Mouse (Mus musculus) intestine, embryonic 15.5 days (tissue): Measurements from ENCODE around the gene Exoc6b. TPM values are rescaled to one million over a fixed set of nuclear protein-coding genes. Genes with fewer than 3 reads are reported as not detected.
A peak's percentile ranks its signal among the peaks of the same experiment; 100 is the strongest.

Experiments
- ATAC-seq: fragments of 200-750 bp; cut with Nextera tagmentation; 2 replicates; pipeline ENCODE4 v1.8.0; 2017; ENCODE audit warnings: moderate TSS enrichment, moderate library complexity
- H3K27ac ChIP-seq: fragments of 300-500 bp; sonication (generic); 2 replicates; pipeline ENCODE4 v1.5.1; 2015; ENCODE audit warnings: mild to moderate bottlenecking, inconsistent platforms
- H3K27me3 ChIP-seq: fragments of 300-500 bp; sonication (generic); replicated peaks from 2 replicates; pipeline ENCODE4 v1.6.1; 2015; ENCODE audit warnings: inconsistent platforms
- H3K36me3 ChIP-seq: fragments of 300-500 bp; sonication (generic); 2 replicates; pipeline ENCODE4 v1.6.1; 2015; ENCODE audit warnings: inconsistent platforms
- H3K4me1 ChIP-seq: fragments of 300-500 bp; sonication (generic); replicated peaks from 2 replicates; pipeline ENCODE4 v1.6.1; 2015; ENCODE audit warnings: inconsistent platforms
- H3K4me2 ChIP-seq: fragments of 300-500 bp; sonication (generic); replicated peaks from 2 replicates; pipeline ENCODE4 v1.6.1; 2015; ENCODE audit warnings: mild to moderate bottlenecking, inconsistent platforms
- H3K4me3 ChIP-seq: fragments of 300-500 bp; sonication (generic); replicated peaks from 2 replicates; pipeline ENCODE4 v1.5.1; 2015; ENCODE audit warnings: inconsistent platforms
- H3K9ac ChIP-seq: fragments of 300-500 bp; sonication (generic); 2 replicates; pipeline ENCODE4 v1.6.1; 2015; ENCODE audit warnings: inconsistent platforms
- H3K9me3 ChIP-seq: fragments of 300-500 bp; sonication (generic); 2 replicates; pipeline ENCODE4 v1.6.1; 2016; ENCODE audit warnings: inconsistent platforms
- WGBS: fragments of 180-500 bp; shearing (Covaris S2); methylation state at CpG from one replicate; pipeline ENCODE4 v1.1.7; 2015; 5-methylcytosine and 5-hydroxymethylcytosine counted together
- polyA plus RNA-seq: library from polyadenylated mRNA; unstranded; fragments of >200 nt; fragmentation: Nextera tagmentation; extraction: Ambion mirVana; gene quantifications from 2 replicates; pipeline ENCODE4 v1.2.1, GENCODE M21; 2015

Gene Exoc6b
- polyA plus RNA-seq, 1 experiment from 2014 or later, result 19.5 TPM

DNA sequence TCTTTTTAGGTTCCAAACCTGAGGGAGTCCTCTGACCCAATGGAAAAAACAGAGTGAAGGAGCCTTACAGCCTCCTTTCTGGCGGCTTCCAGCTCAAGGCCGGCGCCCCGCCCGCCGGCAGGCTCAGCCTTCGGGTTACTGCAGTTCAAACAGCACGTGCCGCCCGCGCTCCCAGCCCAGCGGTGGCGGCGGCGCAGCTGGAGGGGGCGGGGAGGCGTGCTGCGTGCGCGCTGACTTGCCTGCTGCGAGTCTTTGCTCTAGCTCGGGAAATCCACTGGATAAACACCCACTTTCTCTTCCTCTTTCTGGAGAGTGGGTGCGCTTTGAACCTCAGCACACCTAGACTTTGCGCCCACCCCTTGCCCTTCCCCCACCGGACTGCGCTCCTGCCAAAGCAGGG is 485.9 kb downstream of the Exoc6b start:
- H3K4me1 ChIP-seq, result peaks cover 67% of the 10 kb centered on the region
- H3K36me3 ChIP-seq, result no peaks in the 10 kb centered on the region
- under 1% methylated on average over 26 of the region's 26 CpGs for WGBS
- H3K4me2 ChIP-seq, result peak overlapping the region; percentile 96
- no peak overlapping the region for H3K9ac ChIP-seq
- H3K4me3 ChIP-seq, result peak overlapping the region; percentile 49
- no peak overlapping the region for H3K27ac ChIP-seq
- ATAC-seq, result peak; percentile 84
- no peaks in the 10 kb centered on the region for H3K9me3 ChIP-seq
- H3K27me3 ChIP-seq, result peaks cover 71% of the 10 kb centered on the region

- no peaks in the 10 kb centered on the region for H3K9me3 ChIP-seq
- no peak overlapping the region for H3K9ac ChIP-seq
Observed at GRCm38 (mm10) chr6:84582826-84583225, 486.5 kb downstream of the Exoc6b start.

GRCm38 (mm10) chr6:84581833-84582445 is 487.4 kb downstream of the Exoc6b start:
- no peak overlapping the region for H3K9ac ChIP-seq
- H3K27ac ChIP-seq, result no peak overlapping the region
- ATAC-seq, result no peak
- H3K4me3 ChIP-seq, result no peak overlapping the region
- H3K27me3 ChIP-seq, result peaks cover 58% of the 10 kb centered on the region
- peaks cover 55% of the 10 kb centered on the region for H3K4me1 ChIP-seq
- no peaks in the 10 kb centered on the region for H3K36me3 ChIP-seq
- WGBS, result 60% methylated on average over 9 of the region's 9 CpGs
- H3K9me3 ChIP-seq, result no peaks in the 10 kb centered on the region
- no peak overlapping the region for H3K4me2 ChIP-seq

More at GRCm38 (mm10) chr6:84582826-84583225, 486.5 kb downstream of the Exoc6b start:
- no peak for ATAC-seq
- Histone ChIP-seq H3K4me1 (peaks cover 63% of the 10 kb centered on the region), H3K36me3 (no peaks in the 10 kb centered on the region), H3K27ac (no peak overlapping the region), H3K4me2 (peak overlapping the region; percentile 96), H3K27me3 (peaks cover 67% of the 10 kb centered on the region), H3K4me3 (no peak overlapping the region; the same call in 1 of the 2 replicates)
- WGBS, result 47% methylated on average over 5 of the region's 5 CpGs

- Histone ChIP-seq H3K27me3 (peaks cover 54% of the 10 kb centered on the region), H3K4me3 (no peak overlapping the region)
Observed at GRCm38 (mm10) chr6:84580979-84581832, 488.1 kb downstream of the Exoc6b start.

DNA sequence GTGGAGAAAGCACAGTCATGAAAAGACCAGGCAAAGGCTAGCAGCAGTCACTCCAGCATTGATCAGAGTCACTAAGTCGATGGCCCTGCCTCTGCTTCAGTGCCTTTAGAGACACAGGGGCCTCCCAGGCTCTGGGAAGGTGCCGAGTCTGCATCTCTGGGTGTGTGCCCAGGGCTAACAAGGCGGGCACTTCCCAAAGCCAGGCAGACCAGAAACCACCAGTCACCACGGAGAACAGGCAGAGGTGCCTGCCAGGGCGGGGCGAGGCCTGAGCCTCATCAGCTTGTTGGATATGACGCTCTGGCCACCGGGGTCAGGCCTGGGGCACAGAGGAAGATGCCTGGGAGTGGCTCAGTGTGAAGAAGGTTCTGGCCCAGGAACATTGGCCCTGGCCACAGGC is 489.8 kb downstream of the Exoc6b start:
- H3K4me3 ChIP-seq, result no peak overlapping the region
- no peak for ATAC-seq
- no peak overlapping the region for H3K4me2 ChIP-seq
- 59% methylated on average over 8 of the region's 8 CpGs for WGBS
- peaks cover 31% of the 10 kb centered on the region for H3K4me1 ChIP-seq
- no peaks in the 10 kb centered on the region for H3K36me3 ChIP-seq
- H3K9ac ChIP-seq, result no peak overlapping the region
- H3K9me3 ChIP-seq, result no peaks in the 10 kb centered on the region
- H3K27me3 ChIP-seq, result peaks cover 41% of the 10 kb centered on the region
- no peak overlapping the region for H3K27ac ChIP-seq

More at GRCm38 (mm10) chr6:84580979-84581832, 488.1 kb downstream of the Exoc6b start:
- Histone ChIP-seq H3K4me2 (no peak overlapping the region), H3K27ac (no peak overlapping the region), H3K4me1 (peaks cover 48% of the 10 kb centered on the region), H3K36me3 (no peaks in the 10 kb centered on the region), H3K9me3 (no peaks in the 10 kb centered on the region), H3K9ac (no peak overlapping the region; the same call in 1 of the 2 replicates)
- ATAC-seq, result no peak
- whole genome bisulfite sequencing, result 63% methylated on average over 6 of the region's 6 CpGs

- H3K9me3 ChIP-seq, result no peaks in the 10 kb centered on the region
- H3K4me2 ChIP-seq, result no peak overlapping the region
- H3K9ac ChIP-seq, result no peak overlapping the region
- no peak overlapping the region for H3K4me3 ChIP-seq
- H3K27me3 ChIP-seq, result peaks cover 35% of the 10 kb centered on the region
- H3K36me3 ChIP-seq, result no peaks in the 10 kb centered on the region
- H3K4me1 ChIP-seq, result peaks cover 26% of the 10 kb centered on the region
- H3K27ac ChIP-seq, result no peak overlapping the region
- ATAC-seq, result no peak
- 19% methylated on average over 5 of the region's 5 CpGs for whole genome bisulfite sequencing
Observed at GRCm38 (mm10) chr6:84578928-84579327, 490.4 kb downstream of the Exoc6b start.

GRCm38 (mm10) chr6:84577898-84578297 is 491.4 kb downstream of the Exoc6b start:
- no peak for ATAC-seq
- no peak overlapping the region for H3K9ac ChIP-seq
- no peak overlapping the region for H3K27ac ChIP-seq
- 79% methylated on average over 4 of the region's 4 CpGs for WGBS
- H3K4me3 ChIP-seq, result no peak overlapping the region
- no peaks in the 10 kb centered on the region for H3K36me3 ChIP-seq
- H3K4me2 ChIP-seq, result no peak overlapping the region
- H3K27me3 ChIP-seq, result peaks cover 28% of the 10 kb centered on the region
- H3K4me1 ChIP-seq, result peaks cover 16% of the 10 kb centered on the region; the same call in 1 of the 2 replicates
- no peaks in the 10 kb centered on the region for H3K9me3 ChIP-seq

- no peak overlapping the region for H3K4me2 ChIP-seq
- no peaks in the 10 kb centered on the region for H3K36me3 ChIP-seq
- 0 out of 2 replicates have a peak, but pooled peaks cover 9% of the 10 kb centered on the region for H3K4me1 ChIP-seq
- no peak overlapping the region for H3K27ac ChIP-seq
- no peak overlapping the region for H3K9ac ChIP-seq
- H3K27me3 ChIP-seq, result peaks cover 3% of the 10 kb centered on the region
- ATAC-seq, result 0 out of 2 replicates have a peak, but pooled peaks have one; percentile 26
- no peaks in the 10 kb centered on the region for H3K9me3 ChIP-seq
- 50% methylated on average over 25 of the region's 25 CpGs for WGBS
- H3K4me3 ChIP-seq, result no peak overlapping the region
Observed at GRCm38 (mm10) chr6:84573905-84574660, 495.2 kb downstream of the Exoc6b start.

- peak; percentile 22; the same call in 1 of the 2 replicates for ATAC-seq
- no peaks in the 10 kb centered on the region for H3K36me3 ChIP-seq
- H3K9ac ChIP-seq, result no peak overlapping the region
- H3K9me3 ChIP-seq, result no peaks in the 10 kb centered on the region
- H3K4me2 ChIP-seq, result no peak overlapping the region
- no peaks in the 10 kb centered on the region; the same call in 1 of the 2 replicates for H3K27me3 ChIP-seq
- WGBS, result 41% methylated on average over 3 of the region's 3 CpGs
- no peak overlapping the region for H3K4me3 ChIP-seq
- H3K4me1 ChIP-seq, result 0 out of 2 replicates have a peak, but pooled peaks cover 9% of the 10 kb centered on the region
- no peak overlapping the region for H3K27ac ChIP-seq
Observed at GRCm38 (mm10) chr6:84570039-84570438, 499.3 kb downstream of the Exoc6b start.

- no peaks in the 10 kb centered on the region for H3K9me3 ChIP-seq
- no peaks in the 10 kb centered on the region for H3K36me3 ChIP-seq
- no peak for ATAC-seq
- H3K9ac ChIP-seq, result no peak overlapping the region
- H3K27me3 ChIP-seq, result no peaks in the 10 kb centered on the region; the same call in 1 of the 2 replicates
- H3K4me1 ChIP-seq, result 0 out of 2 replicates have a peak, but pooled peaks cover 9% of the 10 kb centered on the region
- H3K4me3 ChIP-seq, result no peak overlapping the region
- no peak overlapping the region for H3K27ac ChIP-seq
- no peak overlapping the region for H3K4me2 ChIP-seq
Observed at GRCm38 (mm10) chr6:84569590-84569989, 499.7 kb downstream of the Exoc6b start.

- Histone ChIP-seq H3K27me3 (no peaks in the 10 kb centered on the region; the same call in 1 of the 2 replicates), H3K4me2 (no peak overlapping the region), H3K27ac (no peak overlapping the region), H3K36me3 (no peaks in the 10 kb centered on the region), H3K4me1 (0 out of 2 replicates have a peak, but pooled peaks cover 9% of the 10 kb centered on the region), H3K4me3 (no peak overlapping the region), H3K9me3 (no peaks in the 10 kb centered on the region), H3K9ac (no peak overlapping the region)
- no peak for ATAC-seq
- WGBS, result 71% methylated on average over 6 of the region's 6 CpGs
Observed at GRCm38 (mm10) chr6:84568880-84569279, 500.4 kb downstream of the Exoc6b start.
